Mouse (Mus musculus): ENCODE measurements at regions not wholly inside any gene's neighbourhood (a gene's known extent, or its start where the extent isn't known, plus 50 kb on each side); places are given as distances from the start of the nearest gene placed in this dataset.
A peak's percentile ranks its signal among the peaks of the same experiment; 100 is the strongest.

- DNase-seq (ENCODE audit: extremely low spot score): no peak
Measured at GRCm38 (mm10) chr4:124254446-124255182, 336.8 kb upstream of the 4930535I16Rik start.

GRCm38 (mm10) chr4:124241600-124241999 lies 323.8 kb upstream of the 4930535I16Rik start:
- no peak for DNase-seq (ENCODE audit: extremely low spot score)

- no peak for DNase-seq (ENCODE audit: extremely low spot score)
Measured at GRCm38 (mm10) chr4:124236476-124236875, 318.7 kb upstream of the 4930535I16Rik start.

- peak; percentile 77 for DNase-seq (ENCODE audit: extremely low spot score)
Measured at GRCm38 (mm10) chr4:124228537-124228936, 310.7 kb upstream of the 4930535I16Rik start.

- DNase-seq (ENCODE audit: extremely low spot score): no peak
Measured at GRCm38 (mm10) chr4:124223646-124224500, 306.1 kb upstream of the 4930535I16Rik start.

- no peak for DNase-seq (ENCODE audit: extremely low spot score)
Measured at GRCm38 (mm10) chr4:124221736-124222135, 303.9 kb upstream of the 4930535I16Rik start.

- no peak for DNase-seq (ENCODE audit: extremely low spot score)
Measured at GRCm38 (mm10) chr4:124217206-124217605, 299.4 kb upstream of the 4930535I16Rik start.

- DNase-seq (ENCODE audit: extremely low spot score): no peak
Measured at GRCm38 (mm10) chr4:124216351-124216750, 298.5 kb upstream of the 4930535I16Rik start.

GRCm38 (mm10) chr4:124215077-124215476 lies 297.3 kb upstream of the 4930535I16Rik start:
- DNase-seq (ENCODE audit: extremely low spot score): no peak

- no peak for DNase-seq (ENCODE audit: extremely low spot score)
Measured at GRCm38 (mm10) chr4:124210103-124210502, 292.3 kb upstream of the 4930535I16Rik start.

- no peak for DNase-seq (ENCODE audit: extremely low spot score)
Measured at GRCm38 (mm10) chr4:124206480-124206879, 288.7 kb upstream of the 4930535I16Rik start.

- DNase-seq (ENCODE audit: extremely low spot score): no peak
Measured at GRCm38 (mm10) chr4:124203736-124204135, 285.9 kb upstream of the 4930535I16Rik start.

GRCm38 (mm10) chr4:124199884-124200844 lies 282.3 kb upstream of the 4930535I16Rik start:
- DNase-seq (ENCODE audit: extremely low spot score): no peak

- no peak for DNase-seq (ENCODE audit: extremely low spot score)
Measured at GRCm38 (mm10) chr4:124198832-124199231, 281.0 kb upstream of the 4930535I16Rik start.

GRCm38 (mm10) chr4:124196711-124197110 lies 278.9 kb upstream of the 4930535I16Rik start:
- DNase-seq (ENCODE audit: extremely low spot score): no peak

GRCm38 (mm10) chr4:124193059-124193721 lies 275.4 kb upstream of the 4930535I16Rik start:
- no peak for DNase-seq (ENCODE audit: extremely low spot score)

- no peak for DNase-seq (ENCODE audit: extremely low spot score)
Measured at GRCm38 (mm10) chr4:124190775-124191174, 273.0 kb upstream of the 4930535I16Rik start.

GRCm38 (mm10) chr4:124189993-124190385 lies 272.2 kb upstream of the 4930535I16Rik start:
- no peak for DNase-seq (ENCODE audit: extremely low spot score)

GRCm38 (mm10) chr4:124189352-124189992 lies 271.6 kb upstream of the 4930535I16Rik start:
- peak; percentile 34 for DNase-seq (ENCODE audit: extremely low spot score)

GRCm38 (mm10) chr4:124187108-124187507 lies 269.3 kb upstream of the 4930535I16Rik start:
- DNase-seq (ENCODE audit: extremely low spot score): no peak

GRCm38 (mm10) chr4:124181335-124181734 lies 263.5 kb upstream of the 4930535I16Rik start:
- DNase-seq (ENCODE audit: extremely low spot score): no peak

All from embryo, embryonic 9.5 days (tissue).